8 mouse cellular contexts compared by ENCODE assay signal in genomic region chr15:97768192-97768591, GRCm38 (mm10). TPM values are rescaled to one million over a fixed set of nuclear protein-coding genes. Genes with fewer than 3 reads are reported as not detected.
DNase-seq lines count a peak whose midpoint lies in the region; ATAC-seq and TF ChIP-seq lines count a peak whose summit lies in the region.

No protein-coding gene starts in this region.

- no peak; the same call in 1 of the 2 replicates for TF ChIP-seq RAD21 in CH12.LX (IDR thresholded peaks at IDR 0.05; ENCODE audit: low read depth, low read length)

- peaks cover 23 to 51% of the 10 kb centered on the region in 2 experiments for H3K4me1 ChIP-seq in CH12.LX (ENCODE audit: control insufficient read depth in 1 of 2, insufficient read depth in 2 of 2)
- peaks cover 28% of the 10 kb centered on the region for H3K4me1 ChIP-seq in forebrain, embryonic 14.5 days (ENCODE audit: control insufficient read depth, insufficient read depth, low read length)
- H3K4me1 ChIP-seq in limb, embryonic 11.5 days (ENCODE audit: control insufficient read depth, insufficient read depth, low read length) = peaks cover 29% of the 10 kb centered on the region
- peaks cover 39% of the 10 kb centered on the region for H3K4me1 ChIP-seq in midbrain, embryonic 12.5 days

- H3K27me3 ChIP-seq in CH12.LX (replicated peaks) = peaks cover 10% of the 10 kb centered on the region
- peaks cover 23% of the 10 kb centered on the region for H3K27me3 ChIP-seq in forebrain, embryonic 14.5 days (replicated peaks; ENCODE audit: control insufficient read depth, insufficient read depth, low read length)
- H3K27me3 ChIP-seq in limb, embryonic 11.5 days (ENCODE audit: control insufficient read depth, insufficient read depth, low read length) = peaks cover 6% of the 10 kb centered on the region
- peaks cover 77% of the 10 kb centered on the region for H3K27me3 ChIP-seq in midbrain, embryonic 12.5 days

- TF ChIP-seq CTCF in CH12.LX (conservative IDR thresholded peaks at IDR 0.05 in 1 of 2, IDR thresholded peaks at IDR 0.05 in 1 of 2; ENCODE audit: low read depth in 2 of 2, low read length in 2 of 2) = no peak; a peak in 1 of 4 replicates

- H3K4me3 ChIP-seq in CH12.LX (replicated peaks in 1 of 3; ENCODE audit: low read depth in 2 of 3, low read length in 2 of 3, poor library complexity in 1 of 3) = peak overlapping the region; percentile 55 to 64 (median 62)
- H3K4me3 ChIP-seq in forebrain, embryonic 14.5 days (ENCODE audit: low read depth, low read length) = peak overlapping the region; percentile 33
- H3K4me3 ChIP-seq in limb, embryonic 11.5 days (ENCODE audit: low read depth, low read length) = peak overlapping the region; percentile 37
- peak overlapping the region; percentile 48 for H3K4me3 ChIP-seq in midbrain, embryonic 12.5 days

- H3K79me2 ChIP-seq in CH12.LX (replicated peaks; ENCODE audit: control insufficient read depth, extremely low read depth, insufficient read depth, poor library complexity, severe bottlenecking) = no peaks in the 10 kb centered on the region

- no peaks in the 10 kb centered on the region for H3K9me3 ChIP-seq in CH12.LX (replicated peaks; ENCODE audit: low read length)
- no peaks in the 10 kb centered on the region for H3K9me3 ChIP-seq in forebrain, embryonic 14.5 days (replicated peaks; ENCODE audit: control insufficient read depth, low read length)
- no peaks in the 10 kb centered on the region; the same call in 1 of the 2 replicates for H3K9me3 ChIP-seq in limb, embryonic 11.5 days (ENCODE audit: control insufficient read depth, low read length)
- H3K9me3 ChIP-seq in midbrain, embryonic 12.5 days = no peaks in the 10 kb centered on the region

- peak overlapping the region; percentile 26; the same call in 1 of the 2 replicates for H3K27ac ChIP-seq in CH12.LX (ENCODE audit: insufficient read depth, low read depth)
- no peak overlapping the region for H3K27ac ChIP-seq in forebrain, embryonic 14.5 days (ENCODE audit: low read depth, low read length)
- no peak overlapping the region for H3K27ac ChIP-seq in limb, embryonic 11.5 days (replicated peaks; ENCODE audit: low read depth, low read length)
- H3K27ac ChIP-seq in midbrain, embryonic 12.5 days (replicated peaks) = no peak overlapping the region

- H3K9ac ChIP-seq in CH12.LX (ENCODE audit: insufficient read depth, low read depth) = peak overlapping the region; percentile 79
- peak overlapping the region; percentile 54 for H3K9ac ChIP-seq in forebrain, embryonic 14.5 days (ENCODE audit: low read length)
- peak overlapping the region; percentile 55 for H3K9ac ChIP-seq in limb, embryonic 11.5 days (ENCODE audit: low read length)
- peak overlapping the region; percentile 59 for H3K9ac ChIP-seq in midbrain, embryonic 12.5 days (replicated peaks)

- TF ChIP-seq EP300 in CH12.LX (IDR thresholded peaks at IDR 0.05; ENCODE audit: low read length) = no peak

- H3K4me2 ChIP-seq in CH12.LX (ENCODE audit: insufficient read depth, low read depth, poor library complexity, severe bottlenecking) = peak overlapping the region; percentile 79
- H3K4me2 ChIP-seq in forebrain, embryonic 14.5 days (ENCODE audit: low read length) = peak overlapping the region; percentile 73
- peak overlapping the region; percentile 59 for H3K4me2 ChIP-seq in limb, embryonic 11.5 days (ENCODE audit: low read depth, severe bottlenecking)
- peak overlapping the region; percentile 91 for H3K4me2 ChIP-seq in midbrain, embryonic 12.5 days (replicated peaks)

- dilution Hi-C loops in CH12.LX (cut with MboI; ENCODE audit: extremely low pct_ligation_motif_present, extremely low pct_unique_long_range_greater_than_20kb, low sequenced_read_pairs) = no loop called here

- no peak for TF ChIP-seq POLR2A in CH12.LX (IDR thresholded peaks at IDR 0.05; ENCODE audit: low read depth, low read length)

- DNase-seq in cerebellum, postnatal 25 days = peak; percentile 52 to 68
- no peak for DNase-seq in cerebellum, adult 9-11 months
- DNase-seq in CH12.LX (ENCODE audit: extremely low read depth) (no peak), adipocyte (ENCODE audit: low spot score) (no peak)
- DNase-seq in forebrain, embryonic 14.5 days (ENCODE audit: low spot score) = no peak
- DNase-seq in limb, embryonic 11.5 days (ENCODE audit: low spot score) = peak; percentile 66

- H3K36me3 ChIP-seq in CH12.LX (replicated peaks in 1 of 2; ENCODE audit: control insufficient read depth in 1 of 2, insufficient read depth in 1 of 2, low read length in 1 of 2) = no peaks in the 10 kb centered on the region
- no peaks in the 10 kb centered on the region for H3K36me3 ChIP-seq in forebrain, embryonic 14.5 days (ENCODE audit: control insufficient read depth, insufficient read depth, low read length)
- H3K36me3 ChIP-seq in limb, embryonic 11.5 days (ENCODE audit: control insufficient read depth, insufficient read depth, low read length) = no peaks in the 10 kb centered on the region
- H3K36me3 ChIP-seq in midbrain, embryonic 12.5 days = no peaks in the 10 kb centered on the region

- ATAC-seq in forebrain, embryonic 14.5 days = 0 out of 2 replicates have a peak, but pooled peaks have one; percentile 13
- peak; percentile 45 for ATAC-seq in limb, embryonic 11.5 days (ENCODE audit: insufficient number of reproducible peaks, low FRiP score, low TSS enrichment, low read depth)
- ATAC-seq in midbrain, embryonic 12.5 days (ENCODE audit: low FRiP score, low read depth) = peak; percentile 34; the same call in 1 of the 2 replicates
- no peak for ATAC-seq in frontal cortex, adult (ENCODE audit: low TSS enrichment)

- WGBS in forebrain, embryonic 14.5 days = under 1% methylated on average over 18 of the region's 18 CpGs
- WGBS in limb, embryonic 11.5 days = 0% methylated on average over 18 of the region's 18 CpGs
- WGBS in midbrain, embryonic 12.5 days = under 1% methylated on average over 18 of the region's 18 CpGs

- in situ Hi-C loops in CH12.LX (cut with MboI; ENCODE audit: low pct_ligation_motif_present, low pct_unique_long_range_greater_than_20kb, low sequenced_read_pairs) = no loop called here

TF ChIP-seq in CH12.LX, 34 proteins besides CTCF, POLR2A, EP300 and RAD21:
- TF ChIP-seq USF1 (IDR thresholded peaks at IDR 0.05; ENCODE audit: low read depth, low read length) (no peak), MAZ (IDR thresholded peaks at IDR 0.05; ENCODE audit: low read depth, low read length) (no peak), NELFE (IDR thresholded peaks at IDR 0.05; ENCODE audit: low read depth, low read length) (peak; percentile 17; the same call in 1 of the 2 replicates), ZKSCAN1 (IDR thresholded peaks at IDR 0.05; ENCODE audit: borderline replicate concordance, low read depth, low read length) (no peak)
TF ChIP-seq in CH12.LX: peak in this region for 1.

RNA-seq across cellular contexts. Expression of gene Rapgef3, which starts 0.4 kb away (rescaled TPM):
- 2.8 and 3.4 TPM in 2 replicates for total RNA-seq in CH12.LX (2012; rRNA removed)
- total RNA-seq in CH12.LX (2014; rRNA removed) = 2.2 and 3.2 TPM in 2 replicates
- 1.7 and 2.5 TPM in 2 replicates for polyA plus RNA-seq in CH12.LX (2012; ENCODE audit: insufficient read length, low read depth)
- 4.9 and 6.4 TPM in 2 replicates for polyA plus RNA-seq in forebrain, embryonic 14.5 days (2014; fragmentation: Nextera tagmentation; extraction: Ambion mirVana)
- 3.4 and 3.9 TPM in 2 replicates for polyA plus RNA-seq in limb, embryonic 11.5 days (2014; fragmentation: Nextera tagmentation; extraction: Ambion mirVana)
- polyA plus RNA-seq in midbrain, embryonic 12.5 days (2016; fragmentation: Nextera tagmentation; extraction: Ambion mirVana) = 8.0 and 8.6 TPM in 2 replicates

RNA-seq across cellular contexts. Expression of gene Slc48a1, which starts 10.1 kb away (rescaled TPM):
- total RNA-seq in CH12.LX (2012; rRNA removed) = 35.0 and 39.4 TPM in 2 replicates
- total RNA-seq in CH12.LX (2014; rRNA removed) = 23.2 and 25.4 TPM in 2 replicates
- polyA plus RNA-seq in CH12.LX (2012; ENCODE audit: insufficient read length, low read depth) = 50.6 and 56.0 TPM in 2 replicates
- 65.4 and 69.1 TPM in 2 replicates for polyA plus RNA-seq in forebrain, embryonic 14.5 days (2014; fragmentation: Nextera tagmentation; extraction: Ambion mirVana)
- 20.0 and 24.8 TPM in 2 replicates for polyA plus RNA-seq in limb, embryonic 11.5 days (2014; fragmentation: Nextera tagmentation; extraction: Ambion mirVana)
- polyA plus RNA-seq in midbrain, embryonic 12.5 days (2016; fragmentation: Nextera tagmentation; extraction: Ambion mirVana) = 37.8 and 42.0 TPM in 2 replicates

RNA-seq across cellular contexts. Expression of gene Endou, which starts 37.1 kb away (rescaled TPM):
- total RNA-seq in CH12.LX (2012; rRNA removed) = 38.9 and 49.5 TPM in 2 replicates
- total RNA-seq in CH12.LX (2014; rRNA removed) = 60.5 and 66.9 TPM in 2 replicates
- 64.0 and 69.8 TPM in 2 replicates for polyA plus RNA-seq in CH12.LX (2012; ENCODE audit: insufficient read length, low read depth)
- 0.11 and 0.14 TPM in 2 replicates for polyA plus RNA-seq in forebrain, embryonic 14.5 days (2014; fragmentation: Nextera tagmentation; extraction: Ambion mirVana)
- 0.25 TPM in 1 of 2 replicates, not detected in the other for polyA plus RNA-seq in limb, embryonic 11.5 days (2014; fragmentation: Nextera tagmentation; extraction: Ambion mirVana)
- 0.16 and 0.20 TPM in 2 replicates for polyA plus RNA-seq in midbrain, embryonic 12.5 days (2016; fragmentation: Nextera tagmentation; extraction: Ambion mirVana)

Comparison
In these comparisons a context has a peak if more than half of its experiments do, and no peak if none do; other contexts are left out.
1. DNase-seq: peak in cerebellum, postnatal 25 days (2 of 2) and limb, embryonic 11.5 days (single experiment); none in cerebellum, adult 9-11 months (single experiment), CH12.LX (single experiment), forebrain, embryonic 14.5 days (single experiment) and adipocyte (single experiment).
2. RNA of gene Endou, which starts 37.1 kb away (polyA plus RNA-seq): 64.0 to 69.8 TPM in CH12.LX; 0.25 TPM in limb, embryonic 11.5 days, 0.16 to 0.20 TPM in midbrain, embryonic 12.5 days and 0.11 to 0.14 TPM in forebrain, embryonic 14.5 days; every median in the first group is over 10 times any median in the second.
3. Peak in every context shown above with its lines, with median percentiles within 50 percentile points of each other: H3K4me2 ChIP-seq, H3K4me3 ChIP-seq and H3K9ac ChIP-seq.